Mouse (Mus musculus) adrenal gland, postnatal 10 days (tissue): ENCODE results near the gene Il17d. TPM values are rescaled to one million over a fixed set of nuclear protein-coding genes. Genes with fewer than 3 reads are reported as not detected.

Experiments used
- DNase-seq: peaks from one replicate; pipeline ENCODE4 v3.0.0; 2021; ENCODE audit warnings: mixed read lengths
- long read RNA-seq, 2 experiments: library from polyadenylated mRNA; stranded (forward); transcript quantifications; one replicate each; pipeline ENCODE4 v2.0.0; 2021
- total RNA-seq, 2 experiments: library from RNA; stranded (reverse); gene quantifications; 2 replicates each; pipeline ENCODE4 v1.2.3; 2021

Gene Il17d
- 1 to 10 TPM; 3.3 to 3.8 TPM for total RNA-seq
- long read RNA-seq, experiment 1, partial matches to known transcripts, result 5 of 9 reads
- long read RNA-seq, experiment 1, other reads (novel, unspliced or antisense), result 1 of 9 reads
- long read RNA-seq, experiment 2, partial matches to known transcripts, result 1 of 1 reads
- long read RNA-seq, experiment 2, other reads (novel, unspliced or antisense), result 0 of 1 reads

DNA sequence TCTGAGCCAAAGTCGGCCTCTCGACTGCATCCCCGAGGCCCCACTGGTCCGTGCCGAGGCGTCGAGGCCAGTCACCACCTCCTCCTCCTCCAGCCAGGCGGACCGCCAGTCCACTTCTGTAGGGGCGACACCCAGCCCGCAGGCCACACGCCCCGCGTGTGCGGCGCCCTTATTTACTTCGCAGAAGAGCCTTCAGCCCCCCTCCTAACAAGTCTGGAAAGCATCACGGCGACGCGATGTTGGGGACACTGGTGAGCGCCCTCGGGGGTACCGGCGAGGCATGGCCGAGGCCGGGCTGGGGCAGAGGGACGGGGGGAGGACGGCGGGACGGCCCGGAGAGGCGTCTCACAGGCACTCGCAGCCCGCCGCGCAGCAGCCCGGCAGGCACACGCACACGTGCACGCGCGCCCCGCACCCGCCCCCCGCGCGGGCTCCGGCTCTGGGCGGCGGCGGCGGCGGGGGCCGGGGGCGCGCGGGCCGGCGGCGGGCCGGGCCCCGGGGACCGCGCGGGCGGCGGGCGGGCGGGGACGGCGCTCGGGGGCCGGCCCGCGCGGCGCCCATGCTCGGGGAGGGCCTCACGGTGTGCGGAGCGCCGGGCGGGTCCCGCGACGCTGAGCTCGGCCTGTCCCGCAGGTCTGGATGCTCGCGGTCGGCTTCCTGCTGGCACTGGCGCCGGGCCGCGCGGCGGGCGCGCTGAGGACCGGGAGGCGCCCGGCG, at the start of gene Il17d:
Il17d (plus strand) TSS at position 107 of the 717 bp plus-strand sequence.
- DNase-seq, result peak; percentile 41

- peak; percentile 4 for DNase-seq
These were observed 49.5 kb upstream of the Il17d start for GRCm38 (mm10) chr14:57475057-57475456.

- no peak for DNase-seq
These were observed 42.3 kb upstream of the Il17d start for GRCm38 (mm10) chr14:57482262-57482661.

- DNase-seq, result no peak
These were observed 40.4 kb upstream of the Il17d start for GRCm38 (mm10) chr14:57484183-57484582.

DNA sequence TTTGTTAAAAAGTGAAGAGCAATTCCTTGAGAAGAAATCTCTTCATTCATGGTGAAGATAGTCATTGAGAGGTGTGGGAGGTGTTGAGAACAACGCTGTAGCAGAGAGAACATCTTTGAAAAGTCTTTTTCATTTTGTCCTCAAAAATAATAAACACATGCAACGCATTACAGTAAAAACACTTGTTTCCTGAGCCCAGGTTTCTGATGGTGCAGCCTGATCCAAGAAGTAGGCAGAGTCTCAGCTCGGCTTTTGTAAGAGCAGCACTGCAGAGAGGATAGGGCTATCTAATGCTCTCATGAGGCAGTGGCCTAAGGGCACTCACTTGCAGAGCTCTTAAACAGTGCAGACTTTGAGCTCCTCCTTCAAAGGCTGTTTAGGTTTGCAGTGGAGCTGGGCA, 34.9 kb upstream of the Il17d start:
- DNase-seq, result no peak

- DNase-seq, result no peak
These were observed 30.7 kb upstream of the Il17d start for GRCm38 (mm10) chr14:57493840-57494239.

GRCm38 (mm10) chr14:57503729-57504128, 20.8 kb upstream of the Il17d start:
- no peak for DNase-seq

GRCm38 (mm10) chr14:57509554-57509953, 15.0 kb upstream of the Il17d start:
- DNase-seq, result no peak

DNA sequence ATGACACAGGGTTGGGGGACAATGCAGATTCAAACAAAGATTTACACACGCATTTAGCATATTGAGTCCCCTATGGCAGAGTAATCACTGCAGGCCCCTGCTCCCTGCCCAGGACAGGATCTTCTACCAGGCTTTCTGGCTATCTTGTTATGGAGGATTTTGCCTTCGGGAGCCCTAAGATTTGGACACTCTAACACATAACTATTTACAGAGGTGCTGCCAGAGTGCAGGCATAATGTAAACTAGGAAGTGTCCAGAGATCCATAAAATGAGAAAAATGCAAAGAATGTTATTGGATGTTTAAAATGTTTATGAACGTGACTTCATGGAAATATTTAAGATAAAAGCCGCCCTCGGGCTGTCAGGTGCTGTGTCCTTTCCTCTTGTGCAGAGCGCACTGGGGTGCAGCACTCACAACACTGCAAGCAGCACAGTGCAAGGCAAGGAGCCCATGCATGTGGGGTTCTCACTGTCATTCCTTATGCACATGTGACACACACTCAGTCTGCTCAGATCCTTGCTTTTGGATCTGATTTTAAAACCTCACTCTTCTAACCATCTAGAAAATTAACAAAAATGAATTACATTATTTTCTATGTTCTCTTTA, 9.3 kb upstream of the Il17d start:
- no peak for DNase-seq

- no peak for DNase-seq
These were observed 7.6 kb upstream of the Il17d start for GRCm38 (mm10) chr14:57517001-57517400.

GRCm38 (mm10) chr14:57523762-57524161, 815 bp upstream of the Il17d start:
- DNase-seq, result no peak

GRCm38 (mm10) chr14:57525388-57526049, 942 bp downstream of the Il17d start:
- peak; percentile 84 for DNase-seq

DNA sequence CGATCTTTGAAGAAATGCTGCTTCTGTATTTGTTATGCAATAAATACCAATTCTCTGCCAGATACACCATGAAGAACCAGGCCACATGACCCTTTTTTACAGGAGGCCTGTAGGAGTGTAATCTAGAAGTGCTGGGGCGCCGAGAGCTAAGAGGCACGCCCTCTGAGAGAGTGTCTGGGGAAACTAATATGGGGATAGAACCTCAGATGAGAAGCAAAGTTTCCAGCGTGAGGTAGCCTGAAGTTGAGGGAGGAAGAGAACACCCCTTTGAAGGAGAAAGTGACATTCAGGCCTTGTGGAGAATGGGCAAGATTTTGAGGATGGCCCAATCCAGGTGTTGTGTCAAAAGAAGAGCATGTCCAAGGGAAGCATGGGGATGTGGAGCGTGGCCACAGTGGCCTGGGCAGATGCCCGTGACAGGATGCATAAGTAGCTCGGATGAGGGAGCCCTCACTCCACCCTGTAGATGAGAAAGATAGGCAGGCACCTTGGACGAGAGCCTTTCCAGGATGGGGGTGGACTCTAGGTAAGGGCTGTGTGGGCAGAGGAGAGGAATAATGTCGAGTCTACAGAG, 1.6 kb downstream of the Il17d start:
- no peak for DNase-seq

GRCm38 (mm10) chr14:57527122-57527521, 2.5 kb downstream of the Il17d start:
- no peak for DNase-seq

GRCm38 (mm10) chr14:57527598-57527997, 3.0 kb downstream of the Il17d start:
- DNase-seq, result no peak

DNA sequence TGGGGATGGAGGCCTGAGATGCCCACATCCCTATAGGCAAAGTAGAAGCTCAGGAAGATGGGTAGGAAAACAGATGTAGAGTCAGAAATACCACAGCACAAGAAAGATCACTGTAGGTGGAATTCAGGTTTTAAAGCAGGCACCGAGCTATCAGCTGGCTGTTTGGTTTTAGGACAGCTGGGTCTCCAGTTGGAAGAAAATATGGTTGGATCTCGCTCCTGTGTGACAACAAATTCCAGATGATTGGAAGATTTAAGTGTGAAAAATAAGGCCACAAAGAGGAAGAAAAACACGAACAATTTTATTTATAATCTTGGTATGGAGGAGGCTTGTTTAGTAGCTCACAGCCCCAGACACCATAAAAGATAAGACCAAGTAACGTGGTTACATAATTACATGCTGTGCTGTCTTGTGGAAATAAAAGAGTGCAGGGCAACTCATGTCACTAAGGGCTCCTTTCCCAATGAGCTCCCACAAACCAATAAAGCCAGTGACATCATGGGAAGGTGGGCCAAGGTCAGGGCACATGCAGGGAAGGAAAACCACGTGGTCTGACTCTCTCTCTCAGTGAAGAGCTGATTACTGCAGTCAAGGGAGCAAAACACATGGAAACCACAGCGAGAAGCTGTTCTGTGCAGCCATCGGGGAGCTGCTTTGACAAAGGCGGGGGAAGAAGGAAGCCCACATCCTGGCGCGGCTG, 4.7 kb downstream of the Il17d start:
- peak; percentile 69 for DNase-seq

DNA sequence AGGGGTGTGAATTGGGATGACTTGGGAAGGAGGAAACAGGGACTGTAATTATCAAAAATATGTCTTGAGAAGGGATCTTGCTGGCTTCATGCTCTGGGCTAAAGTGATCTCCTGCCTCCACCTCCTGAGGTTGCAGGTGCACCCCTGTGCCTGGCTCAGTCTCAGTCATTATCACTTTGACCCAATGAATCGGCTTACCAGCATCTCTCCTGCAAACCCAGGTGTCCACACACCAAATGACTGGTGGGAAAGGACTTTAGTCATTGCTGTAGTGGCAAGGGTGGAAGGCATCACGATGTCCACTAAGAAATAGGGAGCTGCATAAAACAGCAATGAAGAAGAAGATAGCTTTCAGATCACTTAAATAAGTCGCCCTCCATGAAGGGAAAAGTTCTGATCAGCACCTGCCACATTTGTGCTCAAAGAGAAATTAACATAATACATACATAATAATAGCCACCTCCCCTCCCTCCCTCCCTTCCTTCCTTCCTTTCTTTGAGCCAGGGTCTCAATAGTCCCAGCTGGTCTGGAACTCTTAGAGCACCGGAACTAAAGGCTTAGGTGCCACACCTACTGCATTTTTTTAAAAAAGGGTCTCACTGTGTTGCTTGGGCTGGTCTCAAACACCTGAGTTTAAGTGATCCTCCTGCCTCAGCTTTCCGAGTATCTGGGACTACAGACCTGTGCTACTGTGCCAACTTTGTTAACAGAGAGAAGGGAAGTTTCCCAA, 5.4 kb downstream of the Il17d start:
- no peak for DNase-seq

DNA sequence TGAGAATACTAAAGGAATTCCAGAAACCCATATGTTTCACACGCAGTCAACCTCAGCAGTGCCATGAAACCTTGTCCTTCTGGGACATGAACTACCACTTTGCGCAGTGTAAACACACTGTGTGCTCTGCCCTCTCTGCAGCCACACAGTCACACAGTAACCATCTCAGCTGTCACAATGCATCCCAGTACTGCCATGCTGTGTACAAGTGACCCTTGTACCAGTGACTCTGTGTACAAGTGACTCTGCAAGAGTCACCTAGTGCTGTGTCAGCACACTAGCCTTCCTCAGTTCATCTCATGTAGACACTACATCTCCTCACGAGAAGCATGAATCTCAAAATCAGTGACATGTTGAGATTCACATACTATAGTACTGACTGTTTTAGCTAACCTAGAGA, 8.0 kb downstream of the Il17d start:
- DNase-seq, result no peak

GRCm38 (mm10) chr14:57533214-57533613, 8.6 kb downstream of the Il17d start:
- peak; percentile 84 for DNase-seq

DNA sequence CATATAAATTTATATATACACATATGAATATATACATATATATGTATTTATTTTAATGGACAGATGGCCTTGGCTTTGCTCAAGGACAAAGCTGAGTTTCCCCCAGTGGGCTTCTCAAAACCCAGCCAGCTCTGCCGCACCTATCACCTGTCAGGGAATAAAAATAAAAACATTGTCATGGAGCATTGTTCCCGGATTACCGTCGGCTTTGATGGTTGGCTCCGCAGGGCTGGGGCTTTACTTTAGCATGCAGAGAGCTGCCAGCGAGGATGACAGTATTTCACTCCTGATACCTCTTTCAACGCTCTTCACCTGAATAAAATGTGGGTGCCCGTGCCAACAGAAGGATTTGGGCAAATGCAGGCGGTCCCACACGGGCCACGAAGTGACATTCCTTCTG, 9.3 kb downstream of the Il17d start:
- DNase-seq, result no peak

DNA sequence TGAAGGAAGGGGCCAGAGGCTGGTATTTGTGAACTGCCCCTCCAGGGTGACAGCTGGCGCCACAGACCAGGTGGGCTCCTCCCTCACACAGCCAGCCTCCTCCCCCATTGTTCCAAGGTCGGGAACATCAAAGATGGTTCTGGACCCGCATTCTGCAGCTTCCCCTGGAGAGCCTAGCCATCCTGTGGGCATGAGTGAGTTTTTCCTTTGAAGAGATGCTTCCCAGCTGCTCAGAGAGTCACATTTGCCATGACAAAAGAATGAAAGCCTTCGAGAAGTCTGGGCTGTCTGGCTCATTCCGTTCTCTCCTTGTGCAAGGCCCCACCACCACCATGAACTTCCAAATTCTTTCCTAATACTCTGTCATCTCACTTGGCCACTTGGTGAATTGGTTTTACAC, 9.8 kb downstream of the Il17d start:
- DNase-seq, result no peak
